Mouse (Mus musculus) forelimb bud, embryonic 11.5 days (tissue): ENCODE results near the gene Gm26657.
A peak's percentile ranks its signal among the peaks of the same experiment; 100 is the strongest.

Experiments used
- DNase-seq: peaks from one replicate; pipeline ENCODE4 v3.0.0-alpha.2; 2012; ENCODE audit warnings: low read depth, low spot score

Gm26657 gene

DNA sequence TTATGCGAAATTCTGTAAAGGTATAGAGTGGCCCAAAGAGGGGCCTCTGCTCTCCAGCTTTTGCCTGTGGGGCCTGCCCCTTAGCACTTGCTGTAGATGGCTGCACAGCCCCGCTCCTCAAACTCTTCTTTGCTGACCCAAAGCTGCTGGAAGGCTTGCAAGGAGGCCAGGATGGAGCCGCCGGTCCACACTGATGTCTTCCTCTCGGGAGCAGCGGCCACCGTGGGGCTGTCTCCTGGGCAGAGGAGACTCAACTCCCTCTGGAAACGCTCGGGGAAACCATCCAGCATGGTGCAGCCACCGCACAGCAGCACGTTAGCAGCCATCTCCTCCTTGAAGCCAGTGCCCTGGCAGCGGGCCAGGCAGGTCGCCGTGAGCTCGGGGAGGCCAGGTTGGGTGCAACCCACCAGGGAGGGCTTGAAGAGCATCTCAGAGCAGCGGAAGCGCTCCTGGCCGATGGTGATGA lies at the start of gene Gm26657:
Gene Gm26657 (plus strand): TSS at position 51 of the 466 bp plus-strand sequence.
- no peak for DNase-seq

- DNase-seq = no peak
These were observed 43.5 kb upstream of the Gm26657 start for GRCm38 (mm10) chr4:56696401-56696800.

GRCm38 (mm10) chr4:56698671-56699070 lies 41.2 kb upstream of the Gm26657 start:
- DNase-seq = no peak

GRCm38 (mm10) chr4:56702234-56702633 lies 37.6 kb upstream of the Gm26657 start:
- DNase-seq = no peak

GRCm38 (mm10) chr4:56713155-56713554 lies 26.7 kb upstream of the Gm26657 start:
- no peak for DNase-seq

DNA sequence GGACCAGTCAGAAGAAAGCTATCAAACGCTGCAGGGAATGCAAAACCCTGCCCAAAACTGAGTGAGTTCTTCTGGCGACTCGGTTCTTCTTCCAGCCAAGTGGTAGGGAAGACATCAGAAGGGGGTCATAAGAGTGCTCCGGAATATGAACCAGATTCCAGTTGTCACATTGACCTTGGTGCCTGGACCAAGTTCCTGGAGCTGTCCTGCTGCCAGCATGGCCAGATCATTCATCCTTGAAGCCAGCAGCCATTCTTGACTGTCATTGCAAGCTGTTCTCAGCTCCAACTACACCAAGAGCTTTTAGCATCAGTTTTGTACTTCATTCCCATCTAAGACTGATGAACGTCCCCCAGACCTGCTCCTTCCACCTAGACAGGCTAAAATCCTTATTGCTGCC lies 23.1 kb upstream of the Gm26657 start:
- DNase-seq = no peak

GRCm38 (mm10) chr4:56717932-56718331 lies 21.9 kb upstream of the Gm26657 start:
- DNase-seq = no peak

DNA sequence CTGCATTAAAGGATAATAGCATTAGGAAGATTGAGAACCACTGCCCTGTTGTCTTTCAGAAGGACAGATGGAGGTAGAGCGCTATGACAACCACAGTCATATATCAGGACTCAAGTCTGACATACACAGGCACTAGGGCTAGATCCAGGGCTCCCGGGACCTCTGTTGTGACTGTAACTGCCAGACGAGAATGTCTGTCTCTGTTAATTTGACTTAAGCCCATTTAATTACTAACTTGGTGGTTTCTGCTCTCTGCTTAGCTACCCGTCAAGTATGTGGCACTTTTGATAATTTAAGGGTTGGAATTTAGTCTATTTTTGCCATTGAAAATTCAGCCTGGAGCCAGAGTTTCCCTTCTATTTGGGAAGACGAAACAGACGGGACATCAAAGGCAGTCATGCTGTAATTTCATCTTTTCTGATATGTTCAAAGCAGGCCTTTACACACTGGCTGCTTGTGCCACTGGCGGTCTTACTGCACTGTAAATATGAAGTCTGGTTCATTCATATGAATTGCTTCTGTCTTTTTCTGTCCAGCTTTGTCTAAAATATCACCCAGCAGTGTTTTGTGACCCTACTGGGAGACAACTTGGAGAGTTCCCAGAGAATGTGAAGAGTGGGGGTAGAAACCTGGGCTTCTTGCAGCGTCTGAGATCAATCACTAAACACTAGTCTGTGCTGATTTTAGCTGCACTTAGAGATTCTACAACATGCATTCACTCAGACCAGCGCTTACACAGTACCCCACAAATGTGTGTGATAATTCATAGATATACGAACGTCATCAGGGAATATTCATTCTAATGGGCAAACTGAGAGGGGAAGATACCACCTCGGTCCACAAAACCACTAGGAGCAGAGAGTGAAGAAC lies 21.1 kb upstream of the Gm26657 start:
- DNase-seq = no peak

DNA sequence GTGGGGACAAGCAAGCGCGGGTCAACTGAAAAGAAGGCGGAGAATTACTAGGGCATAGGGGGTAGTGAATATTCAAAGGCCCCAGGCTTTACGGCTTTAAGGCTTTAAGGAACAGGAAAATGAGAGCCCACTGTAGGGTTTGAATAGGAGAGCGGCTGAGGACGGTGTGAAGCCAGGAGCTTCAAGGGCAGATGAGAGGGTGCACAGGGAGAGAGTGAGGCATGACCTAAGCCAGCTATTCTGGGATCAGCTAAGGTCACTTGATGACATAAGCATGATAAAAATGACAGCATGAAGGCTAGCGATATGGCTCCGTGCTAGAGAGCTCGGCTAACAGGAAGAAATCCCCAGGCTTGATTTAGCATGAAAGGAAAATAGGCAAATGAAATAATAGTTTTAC lies 20.4 kb upstream of the Gm26657 start:
- DNase-seq = no peak

DNA sequence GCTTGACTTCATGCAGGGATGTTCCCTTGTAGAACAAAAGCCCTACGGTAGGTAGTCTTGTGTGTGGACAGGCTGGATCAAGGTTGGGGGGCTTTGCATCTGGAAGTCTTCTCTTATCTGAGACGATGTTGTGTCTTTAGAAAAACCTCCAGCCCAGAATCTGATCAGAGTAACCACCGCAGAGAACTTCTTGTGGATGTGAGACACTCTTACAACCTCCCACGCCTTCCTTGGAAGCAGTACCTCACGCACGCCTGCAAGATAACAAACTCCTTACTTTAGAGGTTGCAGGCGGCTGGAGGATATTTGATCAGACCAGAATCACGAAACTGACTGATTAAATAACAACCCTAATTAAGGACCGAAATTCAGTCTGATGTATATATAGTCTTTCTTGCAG lies 19.5 kb upstream of the Gm26657 start:
- no peak for DNase-seq

GRCm38 (mm10) chr4:56721469-56721868 lies 18.4 kb upstream of the Gm26657 start:
- DNase-seq = peak; percentile 29

DNA sequence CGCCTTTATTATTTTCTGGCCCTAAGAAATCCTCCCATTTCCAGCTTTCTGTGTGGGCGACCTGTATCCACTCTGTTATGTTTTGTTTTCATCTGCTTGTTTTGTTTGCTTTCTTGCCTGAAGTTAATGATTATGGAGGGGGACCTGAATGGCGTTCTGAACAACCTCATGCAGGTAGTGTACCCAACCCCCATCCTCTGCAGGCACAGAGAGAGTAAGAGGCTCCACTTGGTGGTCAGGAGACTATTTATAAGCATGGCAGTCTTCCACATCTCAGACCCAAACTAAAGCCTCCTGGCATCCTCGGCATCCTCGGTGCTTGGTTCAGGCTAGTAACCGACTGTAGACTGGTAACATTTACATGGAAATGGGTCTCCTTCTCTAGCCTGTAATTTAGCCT lies 17.5 kb upstream of the Gm26657 start:
- DNase-seq = no peak

DNA sequence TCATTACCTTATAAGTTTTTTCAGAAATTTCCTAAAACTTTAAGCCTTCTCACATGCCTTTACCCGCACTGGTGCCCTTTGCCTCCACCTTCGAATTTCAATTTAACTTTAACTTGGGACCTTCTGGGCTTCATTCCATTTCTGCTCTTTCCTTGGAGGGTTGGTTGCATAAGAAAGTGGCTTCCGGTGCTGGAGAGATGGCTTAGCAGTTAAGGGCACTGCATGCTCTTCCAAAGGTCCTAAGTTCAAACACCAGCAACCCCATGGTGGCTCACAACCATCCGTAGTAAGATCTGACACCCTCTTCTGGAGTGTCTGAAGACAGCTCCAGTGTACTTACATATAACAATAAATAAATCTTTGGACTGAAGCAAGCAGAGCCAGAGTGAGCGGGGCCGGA lies 16.6 kb upstream of the Gm26657 start:
- DNase-seq = no peak

GRCm38 (mm10) chr4:56725839-56726238 lies 14.0 kb upstream of the Gm26657 start:
- peak; percentile 25 for DNase-seq

GRCm38 (mm10) chr4:56740611-56741010 lies 741 bp downstream of the Gm26657 start:
- DNase-seq = no peak

DNA sequence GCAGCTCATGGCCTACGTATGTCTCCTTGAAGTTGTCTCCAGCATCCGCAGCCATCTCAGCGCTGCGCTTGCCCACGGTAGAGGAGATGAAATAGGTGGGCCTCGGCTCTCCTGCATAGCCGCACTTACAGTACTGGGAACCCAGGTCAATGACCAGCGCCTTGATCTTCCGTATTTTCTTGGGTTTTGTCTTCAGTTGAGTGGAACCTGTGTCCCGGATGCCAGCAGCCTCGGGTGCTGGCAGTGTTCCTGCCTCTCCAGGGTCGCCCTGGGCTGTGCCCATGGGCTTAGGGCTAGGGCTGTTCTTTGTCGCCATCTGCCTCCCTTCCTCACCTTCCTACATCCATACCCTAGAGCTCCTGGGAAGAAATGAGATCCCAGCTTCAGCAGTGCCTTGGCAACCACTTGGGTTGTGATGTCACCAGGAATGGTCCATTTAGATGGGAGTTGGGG lies 1.2 kb downstream of the Gm26657 start, which contains the start of gene Actl7b:
Gene Actl7b (minus strand): TSS at position 403 of the 453 bp plus-strand sequence.
- no peak for DNase-seq

GRCm38 (mm10) chr4:56742698-56743097 lies 2.8 kb downstream of the Gm26657 start:
- DNase-seq = no peak

DNA sequence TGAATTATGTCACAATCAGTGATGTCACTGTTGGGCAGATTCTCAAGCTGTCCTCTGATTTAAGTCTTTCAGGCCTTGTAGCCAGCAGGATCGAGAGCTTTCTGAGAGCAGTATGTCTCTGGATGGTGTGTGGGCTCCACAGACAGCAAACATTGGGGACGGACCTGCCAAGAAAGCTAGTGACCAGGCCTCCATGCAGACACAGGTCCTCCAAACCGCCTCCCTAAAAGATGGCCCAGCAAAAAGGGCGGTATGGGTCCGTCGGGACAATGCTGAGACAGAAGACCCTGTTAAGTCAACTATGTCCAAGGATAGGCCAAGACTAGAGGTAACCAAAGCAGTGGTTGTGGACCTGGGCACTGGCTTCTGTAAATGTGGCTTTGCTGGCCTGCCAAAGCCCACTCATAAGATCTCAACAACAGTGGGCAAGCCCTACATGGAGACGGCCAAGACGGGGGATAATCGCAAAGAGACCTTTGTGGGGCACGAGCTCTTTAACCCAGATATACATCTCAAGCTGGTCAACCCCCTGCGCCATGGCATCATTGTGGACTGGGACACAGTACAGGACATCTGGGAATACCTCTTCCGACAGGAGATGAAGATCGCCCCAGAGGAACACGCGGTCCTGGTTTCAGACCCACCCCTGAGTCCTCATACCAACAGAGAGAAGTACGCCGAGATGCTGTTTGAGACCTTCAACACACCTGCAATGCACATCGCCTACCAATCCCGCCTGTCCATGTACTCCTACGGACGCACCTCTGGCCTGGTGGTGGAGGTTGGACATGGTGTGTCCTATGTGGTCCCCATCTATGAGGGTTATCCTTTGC lies 3.7 kb downstream of the Gm26657 start, which contains the start of gene Actl7a:
Gene Actl7a (plus strand): TSS at position 51 of the 833 bp plus-strand sequence.
- DNase-seq = no peak

- no peak for DNase-seq
These were observed 6.5 kb downstream of the Gm26657 start for GRCm38 (mm10) chr4:56746345-56746744.

- DNase-seq = no peak
These were observed 7.6 kb downstream of the Gm26657 start for GRCm38 (mm10) chr4:56747456-56747855.

DNA sequence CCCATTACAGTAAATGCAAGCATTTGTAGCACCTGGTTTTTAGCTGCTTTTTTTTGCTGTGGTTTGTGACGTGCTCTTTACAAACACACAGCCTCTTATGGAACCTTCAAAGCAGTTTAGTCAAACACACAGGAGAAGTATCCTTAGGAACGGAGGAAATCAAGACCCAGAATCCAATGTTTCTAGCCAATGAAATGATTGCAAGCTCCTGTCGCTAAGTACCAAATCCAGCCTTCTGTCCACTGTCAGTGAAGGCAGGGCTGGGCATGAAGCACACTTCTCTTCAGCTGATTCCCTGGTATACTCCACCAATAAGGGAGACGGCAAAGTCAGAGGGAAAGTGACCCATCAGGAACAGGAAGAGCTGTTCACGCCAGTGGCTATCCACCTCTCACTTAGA lies 16.2 kb downstream of the Gm26657 start:
- DNase-seq = no peak

DNA sequence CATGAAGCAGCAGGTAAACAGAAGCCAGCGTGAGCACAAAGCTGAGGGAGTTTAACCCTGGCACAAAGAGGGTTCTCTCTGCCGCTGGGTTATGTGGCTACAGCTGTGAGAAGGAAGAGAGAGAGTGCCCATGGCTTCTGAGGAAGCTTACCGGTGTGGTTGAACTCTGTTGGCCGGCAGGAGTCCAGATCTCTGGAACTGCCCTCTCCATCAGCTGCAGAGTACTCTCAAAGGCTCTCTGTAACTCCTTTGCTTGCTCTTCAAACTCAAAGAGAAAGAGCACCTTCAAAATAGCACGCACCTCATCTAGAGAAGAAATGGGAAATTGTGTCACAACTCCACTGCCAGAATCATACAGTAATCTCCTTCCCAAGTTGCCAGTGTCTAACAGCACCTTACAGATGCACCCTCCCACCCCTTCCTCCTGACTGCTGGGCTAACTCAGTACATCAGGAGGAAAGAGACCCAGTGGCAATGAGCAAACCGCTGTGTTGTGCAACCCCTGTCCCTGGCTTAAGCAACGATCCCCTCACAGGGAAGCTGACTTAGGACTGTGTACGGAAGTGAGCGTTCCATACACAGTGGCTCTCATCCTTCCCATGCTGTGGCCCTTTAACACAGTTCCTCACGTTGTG lies 17.2 kb downstream of the Gm26657 start:
- no peak for DNase-seq
